Mouse (Mus musculus) cerebellum, adult 9-11 months (tissue): ENCODE measurements at regions not wholly inside any gene's neighbourhood (a gene's known extent, or its start where the extent isn't known, plus 50 kb on each side); places are given as distances from the start of the nearest gene placed in this dataset.

Experiments used
- DNase-seq: peaks from one replicate; pipeline ENCODE4 v3.0.0; 2022

- DNase-seq = no peak
Measured at GRCm38 (mm10) chr16:46331336-46331735, 167.0 kb downstream of the Nectin3 start.

DNA sequence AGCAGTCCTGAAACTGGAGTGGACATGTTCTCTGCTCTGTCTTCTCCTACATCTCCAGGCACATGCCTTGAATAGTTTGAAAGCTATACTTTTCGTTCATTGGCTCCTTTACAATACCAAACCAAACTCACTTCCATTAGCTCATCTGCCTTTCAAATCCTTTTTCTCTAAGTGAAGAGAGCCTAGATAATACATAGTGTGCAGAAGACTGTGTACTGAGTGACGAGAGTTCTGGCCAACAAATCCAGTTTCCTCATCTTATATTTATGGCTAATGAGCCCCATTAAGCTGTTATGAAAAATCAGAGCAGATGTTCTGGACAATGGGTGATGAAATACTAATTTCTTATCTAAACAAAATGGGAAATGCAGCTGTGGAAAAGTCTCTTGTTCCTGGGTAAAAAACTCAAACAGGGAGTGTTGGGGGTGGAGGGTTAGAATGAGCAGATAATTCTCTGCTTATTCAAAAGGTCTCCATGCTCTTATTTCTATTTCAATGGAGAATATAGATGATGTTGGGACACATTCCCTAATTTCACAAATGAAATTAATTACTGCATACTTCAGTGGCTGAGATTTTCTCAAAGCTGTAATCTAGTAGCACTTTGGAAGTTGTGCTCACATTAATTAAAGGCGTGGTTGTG lies 144.3 kb upstream of the Gm4737 start:
- DNase-seq = no peak

DNA sequence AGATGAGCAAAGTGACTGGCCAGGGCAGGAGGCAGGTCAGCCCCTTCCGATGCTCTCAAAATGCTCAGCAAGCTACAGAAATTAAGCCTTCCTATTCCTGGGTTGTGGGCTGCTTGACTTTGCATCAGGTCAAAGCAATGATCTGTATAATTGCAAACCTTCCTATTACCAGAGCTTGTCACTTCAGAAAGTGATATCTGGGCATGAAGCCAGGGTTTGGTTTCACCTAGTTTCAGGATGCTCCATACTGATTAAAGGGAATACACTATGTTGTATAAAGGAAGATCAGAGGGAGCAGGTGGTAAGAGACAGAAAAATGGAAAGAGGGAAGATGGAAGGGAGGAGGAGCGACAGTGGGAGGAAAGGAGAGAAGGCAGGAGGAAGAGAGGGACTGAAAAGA lies 142.3 kb upstream of the Gm4737 start:
- no peak for DNase-seq

DNA sequence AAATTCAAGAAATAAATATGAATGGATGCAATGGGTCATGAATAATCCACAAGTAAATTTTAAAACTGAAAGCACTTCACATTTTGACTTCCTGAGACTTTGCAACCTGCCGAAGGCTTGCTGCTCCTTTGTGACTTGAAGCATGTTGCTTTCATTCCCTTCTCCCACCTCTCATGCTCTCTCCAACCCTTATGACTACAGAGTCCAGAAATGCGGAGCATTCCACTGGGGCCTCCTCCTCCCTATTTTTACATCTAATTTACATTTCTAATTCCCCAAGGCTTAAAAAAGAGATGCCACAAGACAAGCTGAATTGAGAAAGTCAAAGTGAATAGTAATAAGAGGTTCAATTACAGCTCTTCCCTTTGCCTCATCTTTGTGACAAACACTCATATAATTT lies 141.5 kb upstream of the Gm4737 start:
- DNase-seq = no peak

- no peak for DNase-seq
Measured at GRCm38 (mm10) chr16:46293831-46294230, 139.0 kb upstream of the Gm4737 start.

DNA sequence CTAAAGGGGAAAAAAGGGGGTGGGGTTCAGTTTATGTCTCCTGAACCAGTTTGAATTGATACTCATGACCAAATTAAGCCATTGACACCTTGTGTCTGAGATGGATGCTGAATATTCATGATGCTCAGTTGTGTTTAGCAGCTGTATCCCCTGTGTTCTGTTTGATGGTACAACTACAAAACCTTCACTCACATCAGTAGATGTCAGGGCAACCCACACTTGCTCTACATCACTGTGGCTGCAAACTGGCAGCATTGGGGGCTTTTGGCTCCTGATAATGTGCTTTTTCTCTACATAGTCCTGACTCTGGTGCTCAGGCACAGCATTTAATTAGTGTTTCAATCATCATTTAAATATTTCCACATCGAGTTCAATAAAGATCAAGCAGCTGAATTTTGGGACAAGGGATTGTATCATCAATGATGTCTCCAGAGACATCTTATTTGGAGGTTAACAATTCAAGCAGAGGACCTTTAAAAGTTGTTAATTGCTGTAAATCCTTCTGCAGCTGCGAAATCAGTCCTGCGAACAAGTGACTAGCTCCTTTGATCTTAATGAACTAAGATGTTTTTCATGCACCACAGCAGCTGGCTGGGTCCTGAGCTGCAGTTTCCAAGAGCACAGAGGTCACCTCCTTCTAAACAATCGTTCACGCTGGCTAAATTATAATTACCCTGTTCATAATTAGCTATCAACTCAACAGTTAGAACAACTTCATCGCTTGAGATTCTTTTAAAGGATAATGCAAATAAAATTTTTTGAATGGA lies 136.4 kb upstream of the Gm4737 start:
- no peak for DNase-seq

DNA sequence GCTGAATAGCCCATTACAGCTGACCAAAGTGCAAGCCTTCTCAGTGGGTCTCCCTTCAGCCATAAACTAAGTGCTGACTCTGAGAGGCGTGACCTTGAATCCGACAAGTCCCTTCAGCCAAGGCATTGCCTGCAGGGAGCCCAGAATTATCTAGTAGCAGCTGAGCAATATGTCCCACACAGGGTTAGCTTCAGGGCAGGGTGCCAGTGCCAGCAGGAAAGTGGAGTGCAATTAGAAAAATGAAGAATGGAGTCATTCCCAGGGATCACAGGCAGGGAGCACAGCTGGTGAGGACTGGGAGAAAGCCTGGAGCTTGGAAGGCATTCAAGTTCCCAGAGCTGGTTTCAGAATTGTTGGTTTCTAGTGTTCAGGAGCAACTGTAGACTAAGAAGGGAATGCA lies 135.3 kb upstream of the Gm4737 start:
- peak; percentile 70 for DNase-seq

DNA sequence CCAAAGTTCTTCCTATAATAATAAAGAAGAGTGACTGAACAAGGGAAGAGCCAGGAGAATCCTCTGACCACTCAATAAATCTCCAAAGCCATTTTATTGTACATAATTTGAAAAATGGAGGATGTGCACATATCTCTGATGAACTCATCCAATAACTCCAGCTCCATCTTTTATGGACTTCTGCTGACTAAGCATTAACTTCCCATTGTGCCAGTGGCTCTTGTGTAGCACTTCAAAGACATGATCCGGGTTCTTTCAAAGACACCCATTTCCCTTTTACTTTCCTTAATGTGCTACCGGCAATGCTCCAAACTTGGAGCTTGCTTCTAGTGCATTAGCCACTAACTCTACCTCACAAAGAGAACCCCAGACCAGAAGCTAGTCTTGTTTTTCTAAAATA lies 112.7 kb upstream of the Gm4737 start:
- no peak for DNase-seq

GRCm38 (mm10) chr16:46251639-46252038 lies 96.8 kb upstream of the Gm4737 start:
- DNase-seq = no peak

DNA sequence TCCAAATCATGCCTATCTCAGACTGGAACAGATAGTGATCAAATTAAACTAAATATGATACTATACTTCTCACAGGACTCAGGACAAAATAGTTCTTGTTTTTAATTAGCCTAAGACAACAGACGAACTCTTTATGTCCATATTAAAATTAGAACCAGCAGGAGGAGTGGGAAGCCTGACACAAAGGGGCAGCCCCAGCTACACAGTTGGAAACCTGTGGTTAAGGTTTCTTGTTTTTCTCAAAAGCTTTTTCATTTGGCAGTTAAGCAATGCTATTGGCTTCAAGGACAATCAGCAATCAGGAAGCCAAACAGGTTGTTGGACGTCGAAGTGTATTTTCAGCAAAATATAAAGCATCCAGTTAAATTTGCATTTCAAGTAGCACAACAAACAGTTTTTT lies 96.1 kb upstream of the Gm4737 start:
- DNase-seq = no peak

GRCm38 (mm10) chr16:46245598-46245997 lies 90.7 kb upstream of the Gm4737 start:
- DNase-seq = no peak

- no peak for DNase-seq
Measured at GRCm38 (mm10) chr16:46228744-46229143, 73.9 kb upstream of the Gm4737 start.

GRCm38 (mm10) chr16:46223084-46223600 lies 68.3 kb upstream of the Gm4737 start:
- DNase-seq = no peak

DNA sequence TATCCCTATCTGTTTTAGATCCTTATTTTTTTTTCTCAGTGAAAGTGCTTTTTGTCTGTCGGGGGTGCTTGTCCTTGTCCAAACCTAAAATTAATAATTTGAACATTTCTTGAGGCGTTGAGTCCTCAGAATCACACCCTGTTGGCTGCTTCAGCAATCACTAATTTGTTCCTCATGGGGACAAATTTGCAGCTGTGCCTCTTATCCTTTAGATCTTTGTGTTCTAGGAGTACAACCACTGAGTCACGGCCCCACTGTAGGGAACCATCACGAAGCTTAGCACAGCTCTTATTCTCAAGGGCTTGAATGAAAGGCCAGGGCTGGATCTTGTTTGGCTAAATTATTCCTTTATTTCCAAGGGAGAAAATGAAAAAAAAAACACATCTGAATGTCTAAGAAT lies 57.6 kb upstream of the Gm4737 start:
- no peak for DNase-seq

DNA sequence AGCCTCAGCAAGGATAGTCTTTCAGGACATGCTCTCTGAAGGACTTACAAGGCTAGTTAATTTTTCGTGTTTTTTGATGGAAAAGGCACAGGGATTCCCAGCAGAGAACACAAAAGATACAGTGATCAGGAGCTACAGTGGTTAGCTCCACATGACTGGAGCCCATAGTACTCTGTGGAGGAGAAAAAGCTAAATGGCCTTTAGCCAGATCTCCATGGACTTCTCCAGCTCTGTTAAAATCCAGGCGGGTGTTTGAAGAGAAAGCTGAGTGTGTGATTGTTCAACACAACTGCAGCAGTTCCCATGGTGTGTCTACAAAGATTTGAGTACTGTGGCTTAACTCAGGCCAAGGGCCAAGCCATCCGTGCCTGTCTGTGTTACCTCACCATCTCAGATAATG lies 57.0 kb upstream of the Gm4737 start:
- no peak for DNase-seq

DNA sequence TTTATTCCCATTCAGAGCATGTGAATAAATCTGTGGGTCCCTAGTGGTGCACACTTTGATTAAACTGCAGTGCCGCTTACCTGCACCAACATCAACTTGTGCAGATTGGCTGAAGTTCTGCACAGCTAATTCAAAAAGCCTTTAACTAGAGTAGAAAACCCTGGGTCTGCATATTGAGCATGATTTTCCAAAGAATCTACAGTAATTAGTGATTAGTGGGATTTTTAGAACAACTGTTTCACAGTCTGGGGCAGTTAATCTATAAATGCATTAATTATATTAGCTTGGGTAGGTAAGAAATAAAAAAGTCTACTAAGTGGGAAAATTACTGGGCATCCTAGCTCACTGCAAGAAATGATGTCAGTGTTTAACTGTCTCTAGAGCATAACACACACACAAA lies 50.2 kb upstream of the Gm4737 start:
- DNase-seq = no peak
